Mouse (Mus musculus) heart, adult 2 months (tissue): ENCODE measurements around the gene Gc.

ENCODE experiments used
- CTCF ChIP-seq: fragments of 200-600 bp; IDR thresholded peaks from 2 replicates; pipeline ENCODE4 v1.8.1; 2022; ENCODE audit warnings: antibody characterized with exemption, mild to moderate bottlenecking, moderate library complexity
- EP300 ChIP-seq: fragments of 200-500 bp; IDR thresholded peaks from 2 replicates; pipeline ENCODE4 v1.6.1; 2011; ENCODE audit warnings: low read depth, low read length, control low read depth; ENCODE audit not compliant: insufficient read depth
- POLR2A ChIP-seq: fragments of 200-500 bp; IDR thresholded peaks from 2 replicates; pipeline ENCODE4 v1.6.1; 2011; ENCODE audit warnings: mild to moderate bottlenecking, low read depth, low read length, control low read depth; ENCODE audit not compliant: insufficient read depth

DNA sequence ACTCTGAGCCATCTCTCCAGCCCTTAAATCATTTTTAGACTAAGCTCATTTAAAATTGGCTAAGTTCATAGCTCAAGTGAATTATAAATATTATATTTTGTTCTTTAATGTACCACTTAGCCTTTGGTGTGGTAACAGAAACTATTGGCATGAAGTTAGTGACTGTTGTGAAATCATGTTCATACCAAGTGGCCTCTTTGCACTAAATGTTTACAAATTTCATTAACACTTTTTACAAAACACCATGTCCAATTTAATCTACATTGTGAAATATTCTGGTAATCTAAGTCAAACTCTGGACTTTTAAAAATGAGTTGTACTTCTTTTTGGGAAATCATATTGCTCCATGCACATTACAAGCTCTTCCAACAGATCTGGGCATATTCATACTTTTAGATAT is 6.9 kb downstream of the Gc start:
- TF ChIP-seq EP300 (no peak), CTCF (no peak), POLR2A (no peak)
